Mouse (Mus musculus): ENCODE results near the gene Olfr31.

Gene Olfr31

DNA sequence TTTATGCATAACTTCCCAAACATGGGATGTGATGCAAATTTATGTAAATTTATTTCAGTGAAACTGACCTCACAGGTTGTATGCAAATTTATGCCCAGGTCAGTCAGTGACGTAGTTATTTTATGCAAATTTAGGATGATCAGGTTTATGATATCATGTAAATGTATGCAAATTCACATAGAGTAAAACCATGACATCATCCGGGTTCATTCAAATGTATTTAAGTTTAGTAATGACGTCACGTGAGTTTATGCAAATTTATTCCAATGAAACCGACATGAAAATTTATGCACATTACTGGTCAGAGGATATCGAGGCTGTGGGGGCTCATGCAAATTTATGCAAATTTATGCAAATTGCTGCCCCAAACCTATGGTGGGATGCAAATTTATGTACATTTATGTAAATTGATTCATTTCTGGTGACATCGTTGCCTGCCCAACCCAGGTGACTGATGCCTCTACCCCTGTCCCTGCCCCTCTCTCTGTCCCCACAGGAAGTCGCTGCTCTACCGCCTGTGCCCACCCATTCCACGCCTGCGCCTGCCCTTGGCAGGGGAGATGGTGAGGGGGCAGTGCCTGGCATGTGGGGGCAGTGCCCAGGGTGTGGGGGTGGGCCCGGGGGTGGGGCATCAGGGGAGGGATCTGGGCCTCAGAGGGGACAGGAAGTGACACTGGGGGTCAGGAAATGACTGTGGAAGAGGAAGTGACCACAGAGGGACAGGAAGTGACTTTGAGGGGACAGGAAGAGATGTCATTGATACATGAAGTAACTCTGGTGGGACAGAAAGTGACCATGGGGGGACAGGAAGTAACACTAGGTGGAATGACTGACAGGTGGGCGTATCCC lies 32.1 kb downstream of the Olfr31 start:
- DNase-seq (ENCODE audit: low read depth, low spot score): no peak

GRCm38 (mm10) chr14:14355360-14355646 lies 32.7 kb downstream of the Olfr31 start:
- no peak for DNase-seq (ENCODE audit: low read depth, low spot score)

Data from 3T3-L1 (cell line).